Mouse (Mus musculus) midbrain, embryonic 13.5 days (tissue): ENCODE measurements around the gene Tagln. TPM values are rescaled to one million over a fixed set of nuclear protein-coding genes. Genes with fewer than 3 reads are reported as not detected.

Source experiments
- ATAC-seq: fragments of 200-750 bp; cut with Nextera tagmentation; 2 replicates; pipeline ENCODE4 v1.8.0; 2017; ENCODE audit warnings: mild to moderate bottlenecking, moderate TSS enrichment, moderate library complexity
- H3K27ac ChIP-seq: fragments of 300-500 bp; sonication (generic); 2 replicates; pipeline ENCODE4 v1.5.1; 2015; ENCODE audit warnings: inconsistent platforms, mild to moderate bottlenecking, moderate library complexity
- H3K27me3 ChIP-seq: fragments of 300-500 bp; sonication (generic); 2 replicates; pipeline ENCODE4 v1.6.1; 2015; ENCODE audit warnings: mild to moderate bottlenecking, inconsistent platforms
- H3K36me3 ChIP-seq: fragments of 300-500 bp; sonication (generic); 2 replicates; pipeline ENCODE4 v1.6.1; 2015; ENCODE audit warnings: mild to moderate bottlenecking, inconsistent platforms
- H3K4me1 ChIP-seq: fragments of 300-500 bp; sonication (generic); replicated peaks from 2 replicates; pipeline ENCODE4 v1.6.1; 2015; ENCODE audit warnings: inconsistent platforms
- H3K4me2 ChIP-seq: fragments of 300-500 bp; sonication (generic); replicated peaks from 2 replicates; pipeline ENCODE4 v1.6.1; 2015; ENCODE audit warnings: moderate library complexity, mild to moderate bottlenecking, inconsistent platforms
- H3K4me3 ChIP-seq: fragments of 300-500 bp; sonication (generic); replicated peaks from 2 replicates; pipeline ENCODE4 v1.5.1; 2015; ENCODE audit warnings: mild to moderate bottlenecking, inconsistent platforms
- H3K9ac ChIP-seq: fragments of 300-500 bp; sonication (generic); replicated peaks from 2 replicates; pipeline ENCODE4 v1.6.1; 2015; ENCODE audit warnings: mild to moderate bottlenecking, inconsistent platforms
- H3K9me3 ChIP-seq: fragments of 300-500 bp; sonication (generic); 2 replicates; pipeline ENCODE4 v1.6.1; 2016; ENCODE audit warnings: mild to moderate bottlenecking, inconsistent platforms
- WGBS: fragments of 180-500 bp; shearing (Covaris S2); methylation state at CpG from one replicate; pipeline ENCODE4 v1.1.7; 2015; 5-methylcytosine and 5-hydroxymethylcytosine counted together
- polyA plus RNA-seq: library from polyadenylated mRNA; unstranded; fragments of >200 nt; fragmentation: Nextera tagmentation; extraction: Ambion mirVana; gene quantifications from 2 replicates; pipeline ENCODE4 v1.2.1, GENCODE M21; 2015

Gene Tagln
- 5.0 and 5.5 TPM in 2 replicates for polyA plus RNA-seq

DNA sequence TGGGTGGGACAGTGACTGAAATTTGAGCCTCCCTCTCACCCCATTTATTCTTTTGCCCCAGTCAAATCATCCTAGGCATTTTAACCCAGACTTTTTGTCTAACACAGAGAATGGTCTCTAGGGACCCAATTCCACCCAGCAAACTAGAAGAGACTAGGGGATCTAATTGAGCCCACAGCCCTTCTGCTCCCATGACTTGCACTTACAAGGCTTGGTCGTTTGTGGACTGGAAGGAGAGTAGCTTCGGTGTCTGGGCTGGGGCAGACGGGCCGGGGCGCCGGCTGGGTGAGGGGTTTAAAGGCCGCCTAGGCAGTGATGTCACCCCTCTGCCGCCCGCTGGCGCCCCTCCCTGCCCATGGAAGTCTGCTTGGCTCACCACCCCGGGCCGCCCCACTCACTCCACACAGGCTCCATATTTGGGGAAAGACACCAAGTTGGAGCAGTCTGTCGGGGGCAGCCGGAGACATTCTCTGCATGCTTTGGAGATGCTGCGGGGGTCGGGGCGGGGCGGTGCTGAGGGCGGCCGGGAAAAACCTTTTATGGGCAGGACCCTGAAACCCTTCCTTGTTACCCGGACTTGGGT is at the start of gene Tagln:
TSS of gene Tagln (minus strand) at position 431 of the 583 bp plus-strand sequence.
- H3K27ac ChIP-seq: no peak within 1 kb of the TSS
- H3K9ac ChIP-seq: 0 out of 2 replicates have a peak within 1 kb of the TSS, but pooled peaks have one; percentile 36
- 11% methylated on average over 21 of the region's 21 CpGs for WGBS
- H3K4me1 ChIP-seq: peaks cover 9% of the 10 kb centered on the region; the same call in 1 of the 2 replicates
- ATAC-seq: no peak
- peak within 1 kb of the TSS; percentile 29 for H3K4me2 ChIP-seq
- H3K4me3 ChIP-seq: no peak within 1 kb of the TSS
- H3K9me3 ChIP-seq: no peaks in the 10 kb centered on the region
- H3K27me3 ChIP-seq: no peaks in the 10 kb centered on the region
- peaks cover 40% of the 10 kb centered on the region for H3K36me3 ChIP-seq

DNA sequence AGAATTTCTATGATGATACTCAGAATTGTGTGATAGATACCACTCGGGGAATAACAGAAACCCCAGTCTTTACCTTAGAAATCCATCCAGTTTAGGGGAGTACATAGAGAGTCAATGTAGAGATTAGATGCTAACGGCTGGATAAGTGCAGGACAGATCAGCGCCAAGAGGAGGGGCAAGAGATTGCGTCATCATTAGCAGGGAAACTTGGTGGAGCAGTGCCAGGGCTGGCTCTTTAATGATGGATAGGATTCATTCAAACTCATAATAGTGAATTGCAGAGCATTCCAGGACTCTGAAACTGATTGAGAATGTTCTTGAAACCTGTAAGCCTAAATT is 49.3 kb upstream of the Tagln start:
- no peaks in the 10 kb centered on the region for H3K9me3 ChIP-seq
- peak overlapping the region; percentile 97 for H3K27ac ChIP-seq
- H3K4me3 ChIP-seq: peak overlapping the region; percentile 97
- under 1% methylated on average over 4 of the region's 4 CpGs for WGBS
- peaks cover 44% of the 10 kb centered on the region for H3K4me1 ChIP-seq
- peak overlapping the region; percentile 95 for H3K4me2 ChIP-seq
- H3K36me3 ChIP-seq: peaks cover 4% of the 10 kb centered on the region
- H3K27me3 ChIP-seq: no peaks in the 10 kb centered on the region
- peak overlapping the region; percentile 98 for H3K9ac ChIP-seq
- peak; percentile 68 for ATAC-seq

DNA sequence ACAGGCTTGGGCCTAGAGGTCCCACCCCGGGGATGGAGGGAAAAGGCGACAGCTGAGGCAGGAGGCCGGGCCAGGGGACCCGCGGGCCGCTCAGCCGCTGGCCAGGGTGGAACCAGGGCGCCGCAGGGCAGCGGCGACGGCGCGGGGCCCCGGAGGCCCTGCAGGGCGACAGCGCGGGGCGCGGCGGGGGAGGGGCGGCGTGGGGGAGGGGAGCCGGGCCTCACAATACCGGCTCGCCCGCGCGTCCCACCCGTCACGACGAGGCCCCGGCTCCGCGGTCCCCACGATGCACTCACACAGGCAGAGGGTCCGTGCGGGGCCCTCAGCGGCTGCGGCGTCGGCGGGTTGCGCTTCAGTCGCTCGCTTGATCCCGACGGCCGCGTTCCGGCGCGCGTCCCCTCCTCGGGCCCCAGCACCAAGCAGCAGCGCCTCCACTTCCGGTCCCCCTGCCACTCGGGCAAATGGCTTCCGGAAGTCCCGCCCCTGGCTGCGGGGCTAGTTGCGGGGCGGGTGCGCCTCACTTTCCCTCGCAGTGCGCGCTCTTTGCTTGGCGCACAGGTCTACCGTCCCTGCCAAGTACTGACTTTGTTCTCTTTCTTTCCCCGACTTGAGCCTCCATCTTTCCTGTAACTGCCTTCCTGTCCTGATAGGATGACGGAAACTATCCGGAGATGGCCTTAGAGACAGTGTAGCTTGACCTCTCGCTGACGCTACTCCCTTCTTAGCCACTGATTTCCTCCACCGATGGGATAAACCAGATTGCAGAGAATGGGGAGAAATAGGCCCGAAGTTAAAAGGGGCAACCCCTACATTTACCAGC is 48.8 kb upstream of the Tagln start:
- 0% methylated on average over 39 of the region's 76 CpGs for WGBS
- peaks cover 49% of the 10 kb centered on the region for H3K4me1 ChIP-seq
- peak; percentile 93 for ATAC-seq

DNA sequence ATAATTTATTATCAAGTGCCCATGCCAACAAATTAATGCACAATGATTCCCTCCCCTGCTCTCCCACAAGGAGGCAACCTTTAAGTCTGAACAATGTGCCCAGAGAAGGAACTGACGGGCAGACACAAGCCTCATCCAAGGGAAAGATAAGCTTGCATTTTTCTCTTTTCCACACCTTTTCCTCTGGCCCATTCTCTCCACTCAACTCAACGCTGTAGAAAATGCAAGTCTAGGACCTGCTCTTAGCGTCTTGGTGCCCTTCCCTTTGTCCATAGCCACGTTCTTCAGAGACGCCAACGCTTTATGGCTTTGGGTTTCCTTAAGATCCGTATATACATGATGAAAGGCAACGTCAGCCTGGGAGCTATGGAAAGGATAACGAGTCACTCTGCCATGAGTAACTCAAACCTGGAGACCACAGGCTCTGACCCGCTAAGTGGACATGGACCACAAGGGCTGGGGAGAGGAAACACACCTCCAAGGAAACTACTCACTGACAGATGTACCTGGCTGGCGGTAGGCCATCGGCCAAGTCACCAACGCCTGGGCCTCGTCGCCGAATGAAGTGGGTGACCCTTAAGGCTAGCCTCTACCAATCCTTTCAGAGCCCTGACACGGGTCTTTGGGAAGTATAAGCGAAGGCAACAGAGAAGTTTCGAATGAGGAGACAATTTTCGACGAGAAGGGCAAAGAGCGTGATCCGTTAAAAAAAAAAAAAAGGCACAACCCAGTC is 48.0 kb upstream of the Tagln start:
- Histone ChIP-seq H3K9ac (peak overlapping the region; percentile 98), H3K4me1 (peaks cover 49% of the 10 kb centered on the region), H3K4me2 (peak overlapping the region; percentile 95), H3K9me3 (no peaks in the 10 kb centered on the region), H3K27ac (peak overlapping the region; percentile 97), H3K27me3 (no peaks in the 10 kb centered on the region), H3K4me3 (peak overlapping the region; percentile 97), H3K36me3 (peaks cover 4% of the 10 kb centered on the region)
- 1% methylated on average over 23 of the region's 23 CpGs for WGBS
- peak; percentile 25; the same call in 1 of the 2 replicates for ATAC-seq

More for the DNA sequence above, 48.8 kb upstream of the Tagln start:
- H3K9me3 ChIP-seq: no peaks in the 10 kb centered on the region
- H3K36me3 ChIP-seq: peaks cover 4% of the 10 kb centered on the region
- H3K9ac ChIP-seq: peak overlapping the region; percentile 98
- H3K4me2 ChIP-seq: peak overlapping the region; percentile 95
- H3K4me3 ChIP-seq: peak overlapping the region; percentile 97
- peak overlapping the region; percentile 97 for H3K27ac ChIP-seq
- H3K27me3 ChIP-seq: no peaks in the 10 kb centered on the region

DNA sequence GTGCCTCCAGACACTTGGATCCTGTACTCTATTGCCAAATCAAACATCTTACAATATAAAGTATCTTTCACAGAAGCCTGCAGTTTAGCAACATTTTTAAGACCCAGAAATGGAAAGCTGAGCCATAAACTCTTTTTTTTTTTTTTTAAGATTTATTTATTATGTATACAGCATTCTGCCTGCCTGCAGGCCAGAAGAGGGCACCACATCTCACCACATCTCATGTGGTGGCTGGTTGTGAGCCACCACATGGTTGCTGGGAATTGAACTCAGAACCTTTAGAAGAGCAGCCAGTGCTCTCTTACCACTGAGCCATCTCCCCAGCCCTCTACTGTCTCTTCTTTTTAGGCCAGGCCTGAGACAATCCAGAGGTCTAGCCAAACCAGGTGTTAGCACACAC is 45.5 kb upstream of the Tagln start:
- Histone ChIP-seq H3K4me2 (0 out of 2 replicates have a peak overlapping the region, but pooled peaks have one; percentile 6), H3K4me1 (peaks cover 49% of the 10 kb centered on the region), H3K9me3 (no peaks in the 10 kb centered on the region), H3K27me3 (no peaks in the 10 kb centered on the region), H3K9ac (no peak overlapping the region), H3K27ac (no peak overlapping the region), H3K36me3 (peaks cover 11% of the 10 kb centered on the region), H3K4me3 (no peak overlapping the region)
- no peak for ATAC-seq

DNA sequence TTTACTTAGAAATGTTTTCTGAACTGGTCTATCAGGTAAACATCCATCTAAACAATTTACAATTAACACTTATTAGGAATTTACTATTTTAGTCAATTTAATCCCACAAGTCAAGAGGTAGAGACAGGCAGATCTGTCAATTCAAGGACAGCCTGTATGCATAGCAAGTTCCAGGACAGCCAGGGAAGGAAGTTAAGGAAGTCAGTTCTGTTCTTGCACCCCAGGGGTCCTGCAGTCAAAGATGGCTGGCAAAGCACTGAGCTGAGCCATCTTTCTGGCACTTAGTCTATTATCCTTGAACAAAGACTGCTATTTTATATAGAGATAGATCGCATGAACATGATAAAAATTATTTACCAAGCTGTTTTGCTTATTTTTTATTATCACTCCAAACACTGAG is 44.8 kb upstream of the Tagln start:
- Histone ChIP-seq H3K9me3 (no peaks in the 10 kb centered on the region), H3K36me3 (peaks cover 16% of the 10 kb centered on the region), H3K4me3 (no peak overlapping the region), H3K4me1 (peaks cover 46% of the 10 kb centered on the region), H3K9ac (no peak overlapping the region), H3K27ac (no peak overlapping the region), H3K27me3 (no peaks in the 10 kb centered on the region), H3K4me2 (no peak overlapping the region)
- WGBS: 89% methylated on average over 1 of the region's 1 CpGs
- ATAC-seq: no peak

DNA sequence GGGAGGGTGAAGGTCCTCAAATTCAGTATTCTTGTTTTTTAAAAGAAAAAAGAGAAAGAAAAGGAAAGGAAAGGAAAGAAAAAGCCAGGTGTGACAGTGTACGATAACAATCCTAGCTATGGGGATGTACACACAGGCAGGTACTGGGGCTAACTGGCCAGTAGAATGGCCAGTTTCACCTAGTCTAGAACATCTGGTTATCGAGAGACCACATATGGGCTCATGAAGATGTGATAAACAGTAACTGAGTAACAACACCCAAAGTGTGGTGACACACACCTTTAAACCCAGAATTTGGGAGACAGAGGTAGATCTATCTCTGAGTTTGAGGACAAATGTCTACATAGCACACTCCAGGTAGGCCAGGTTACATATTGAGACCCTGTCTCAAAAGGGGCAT is 43.9 kb upstream of the Tagln start:
- 96% methylated on average over 2 of the region's 2 CpGs for WGBS
- Histone ChIP-seq H3K9ac (no peak overlapping the region), H3K4me2 (no peak overlapping the region), H3K4me1 (peaks cover 40% of the 10 kb centered on the region), H3K4me3 (no peak overlapping the region), H3K9me3 (no peaks in the 10 kb centered on the region), H3K27ac (no peak overlapping the region), H3K36me3 (peaks cover 22% of the 10 kb centered on the region), H3K27me3 (no peaks in the 10 kb centered on the region)
- ATAC-seq: no peak

DNA sequence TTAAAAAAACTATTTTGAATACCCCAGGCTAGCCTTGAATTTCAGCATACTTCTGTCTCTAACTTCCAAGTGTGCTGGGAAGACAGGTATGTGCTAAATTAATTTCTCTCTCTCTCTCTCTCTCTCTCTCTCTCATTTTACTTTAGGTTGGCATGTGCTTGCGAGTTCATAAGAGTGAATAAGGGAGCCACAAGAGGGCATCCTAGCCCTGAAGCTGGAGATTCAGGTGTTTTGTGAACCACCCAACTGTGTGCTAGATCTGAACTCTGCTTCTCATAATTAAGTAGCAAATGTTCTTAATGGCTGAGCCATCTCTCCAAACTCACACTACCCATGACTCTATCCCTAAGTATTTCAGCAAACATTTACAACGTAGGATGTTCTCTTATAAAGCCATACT is 41.0 kb upstream of the Tagln start:
- ATAC-seq: no peak
- Histone ChIP-seq H3K9ac (no peak overlapping the region), H3K4me1 (peaks cover 19% of the 10 kb centered on the region), H3K27ac (no peak overlapping the region), H3K4me3 (no peak overlapping the region), H3K9me3 (no peaks in the 10 kb centered on the region), H3K4me2 (no peak overlapping the region), H3K27me3 (no peaks in the 10 kb centered on the region), H3K36me3 (peaks cover 45% of the 10 kb centered on the region)
- whole genome bisulfite sequencing: 76% methylated on average over 2 of the region's 2 CpGs

DNA sequence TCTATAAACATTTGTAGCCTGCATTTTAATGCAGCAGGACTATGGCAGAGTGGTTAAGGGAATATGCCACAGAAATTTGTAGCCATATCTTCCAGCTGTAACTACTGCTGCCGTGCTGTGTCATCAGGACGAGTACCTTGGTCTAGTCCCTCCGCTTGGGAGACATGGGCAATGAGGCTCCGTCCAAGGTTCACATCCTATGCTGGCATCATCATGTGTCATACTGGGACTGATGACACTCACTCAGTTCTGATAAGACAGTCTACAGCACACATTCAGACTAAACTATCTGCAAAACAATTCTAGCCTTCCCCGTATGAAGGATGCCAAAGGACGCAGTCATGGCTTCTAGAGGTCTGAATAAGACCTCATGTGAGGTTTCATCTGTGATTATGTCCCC is 27.7 kb upstream of the Tagln start:
- Histone ChIP-seq H3K27ac (no peak overlapping the region), H3K4me3 (no peak overlapping the region), H3K9ac (no peak overlapping the region), H3K36me3 (peaks cover 67% of the 10 kb centered on the region), H3K9me3 (no peaks in the 10 kb centered on the region), H3K4me2 (no peak overlapping the region), H3K27me3 (no peaks in the 10 kb centered on the region), H3K4me1 (peaks cover 4% of the 10 kb centered on the region)
- ATAC-seq: no peak
- WGBS: 93% methylated on average over 6 of the region's 6 CpGs

DNA sequence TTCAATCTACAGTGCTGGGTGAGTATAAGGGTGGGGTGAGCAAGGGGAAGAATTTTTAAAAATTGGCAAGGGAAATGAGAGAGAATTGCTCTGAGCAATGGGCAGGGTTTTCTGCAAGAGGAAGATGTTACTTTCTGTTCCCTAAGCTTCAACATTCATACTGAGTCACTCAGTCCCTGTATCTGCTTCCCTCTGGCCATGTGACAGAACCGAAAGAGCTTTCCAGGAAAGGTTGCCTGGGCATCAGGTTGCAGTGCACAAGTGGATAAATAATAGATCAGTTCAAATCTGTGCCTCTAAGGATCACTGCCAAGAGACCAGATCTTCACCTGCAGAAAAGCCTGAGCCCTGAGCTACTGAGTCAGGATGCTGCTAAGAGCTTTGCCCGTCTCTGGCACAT is 26.0 kb upstream of the Tagln start:
- Histone ChIP-seq H3K36me3 (peaks cover 54% of the 10 kb centered on the region), H3K4me2 (no peak overlapping the region), H3K9ac (no peak overlapping the region), H3K27ac (no peak overlapping the region), H3K9me3 (no peaks in the 10 kb centered on the region), H3K4me1 (peaks cover 15% of the 10 kb centered on the region), H3K27me3 (no peaks in the 10 kb centered on the region), H3K4me3 (no peak overlapping the region)
- 84% methylated on average over 2 of the region's 2 CpGs for WGBS
- no peak for ATAC-seq

DNA sequence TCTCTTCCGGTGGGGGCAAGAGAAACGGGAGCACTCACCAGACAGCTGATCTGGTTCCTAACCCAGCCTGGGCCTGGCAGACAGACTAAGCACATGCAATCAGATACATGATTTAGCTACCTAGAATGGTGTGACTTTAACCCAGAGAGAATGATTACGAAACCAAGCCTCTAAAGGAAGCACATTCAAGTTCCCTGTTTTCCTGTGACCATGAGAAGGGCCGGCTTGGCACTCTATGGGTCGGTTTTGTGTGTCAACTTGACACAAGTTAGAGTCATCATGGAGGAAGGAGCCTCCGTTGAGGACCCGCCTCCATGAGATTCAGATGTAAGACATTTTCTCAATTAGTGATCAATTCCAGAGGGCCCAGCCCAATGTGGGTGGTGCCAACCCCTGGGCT is 23.8 kb upstream of the Tagln start:
- Histone ChIP-seq H3K9me3 (no peaks in the 10 kb centered on the region), H3K4me3 (no peak overlapping the region), H3K9ac (no peak overlapping the region), H3K4me1 (peaks cover 30% of the 10 kb centered on the region), H3K27ac (no peak overlapping the region), H3K4me2 (no peak overlapping the region), H3K27me3 (no peaks in the 10 kb centered on the region), H3K36me3 (peaks cover 38% of the 10 kb centered on the region)
- ATAC-seq: no peak
- 90% methylated on average over 7 of the region's 7 CpGs for WGBS

DNA sequence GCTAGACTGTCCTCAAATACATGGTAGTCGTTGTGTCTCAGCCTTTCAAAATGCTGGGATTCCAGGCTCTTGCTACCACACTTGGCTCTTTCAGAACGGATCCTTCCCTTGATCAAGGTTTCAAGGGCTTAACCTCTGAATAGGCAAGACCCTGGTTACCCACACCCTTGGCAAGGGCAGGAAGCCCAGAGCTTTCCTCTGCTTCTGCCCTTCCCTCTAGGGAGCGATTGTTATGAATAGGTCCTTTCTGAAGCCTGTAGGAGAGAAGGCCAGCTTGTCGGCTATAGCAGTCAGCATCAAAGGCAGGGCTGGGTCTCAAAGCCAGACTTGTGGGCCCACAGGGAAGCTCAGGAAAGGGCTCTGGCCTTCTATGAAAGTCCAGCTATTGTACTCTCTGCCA is 23.0 kb upstream of the Tagln start:
- ATAC-seq: no peak
- Histone ChIP-seq H3K27ac (peak overlapping the region; percentile 17; the same call in 1 of the 2 replicates), H3K4me3 (no peak overlapping the region), H3K27me3 (no peaks in the 10 kb centered on the region), H3K9me3 (no peaks in the 10 kb centered on the region), H3K4me2 (no peak overlapping the region), H3K36me3 (peaks cover 29% of the 10 kb centered on the region), H3K9ac (no peak overlapping the region), H3K4me1 (peaks cover 38% of the 10 kb centered on the region)
- 48% methylated on average over 4 of the region's 4 CpGs for WGBS
